Mouse (Mus musculus): Measurements from ENCODE around the gene Med16. TPM values are rescaled to one million over a fixed set of nuclear protein-coding genes. Genes with fewer than 3 reads are reported as not detected.

The Med16 gene
- total and polyA plus RNA-seq, 2 experiments from 2014 or later, result 55.3 to 79.6 TPM

DNA sequence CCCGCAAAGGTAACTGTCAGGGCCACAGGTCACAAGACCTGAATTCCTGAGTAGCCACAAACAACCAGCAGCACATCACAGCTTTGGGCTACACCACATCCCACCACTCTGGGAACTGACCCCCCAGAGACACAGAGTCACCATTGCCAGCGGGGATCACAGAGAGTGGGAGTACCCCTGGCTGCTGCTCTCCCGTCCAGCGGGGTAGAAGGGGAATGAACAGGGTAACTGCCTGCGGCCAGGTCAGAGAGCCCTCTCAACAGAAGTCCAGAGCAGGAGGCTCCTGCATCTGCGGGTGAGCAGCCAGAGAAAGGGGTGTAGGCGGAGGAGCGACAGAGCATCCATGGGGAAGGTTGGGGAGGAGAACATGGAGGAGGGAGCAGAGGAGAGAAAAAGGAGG lies 7.4 kb upstream of the Med16 start:
- ATAC-seq (ENCODE audit: low FRiP score), result no peak
- 7% methylated on average over 8 of the region's 8 CpGs for WGBS
- H3K4me3 ChIP-seq (ENCODE audit: low read depth, low read length), result peak overlapping the region; percentile 59

DNA sequence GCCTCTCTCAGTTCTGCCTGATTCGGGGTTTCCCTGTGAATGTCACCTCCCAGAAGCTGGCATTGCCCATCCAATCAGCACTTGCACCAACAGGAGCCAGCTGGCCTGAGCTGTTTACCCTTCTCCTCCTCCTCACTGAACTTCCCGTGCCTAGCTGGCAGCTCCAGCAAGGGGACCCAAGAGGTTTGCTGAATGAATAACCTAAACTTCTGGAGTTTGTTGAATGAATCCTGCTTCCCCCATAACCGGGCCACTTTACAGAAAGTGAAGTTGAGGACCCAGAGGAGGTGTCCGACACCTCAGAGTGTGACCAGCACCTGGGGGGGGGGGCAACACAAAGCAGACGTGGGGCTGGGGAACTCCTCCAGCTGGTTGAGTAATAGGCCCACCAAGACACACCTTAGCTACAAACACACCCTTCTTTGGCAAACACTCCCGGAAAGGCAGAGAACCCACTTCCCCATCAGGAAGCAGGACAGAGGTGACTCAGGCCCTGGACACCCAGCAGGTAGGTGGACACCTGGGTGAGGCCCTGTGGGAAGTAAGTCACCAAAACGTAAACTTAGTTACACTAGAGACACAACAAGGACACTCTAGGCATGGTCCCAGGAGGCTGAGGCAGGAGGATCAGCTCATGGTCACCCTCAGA lies 6.3 kb upstream of the Med16 start:
- WGBS, result 69% methylated on average over 7 of the region's 7 CpGs
- no peak overlapping the region for H3K27ac ChIP-seq (ENCODE audit: low read depth, low read length)
- no peak overlapping the region for H3K4me3 ChIP-seq (ENCODE audit: low read depth, low read length)
- H3K9me3 ChIP-seq (ENCODE audit: low read length), result no peaks in the 10 kb centered on the region
- H3K9ac ChIP-seq (replicated peaks; ENCODE audit: low read length, poor library complexity, severe bottlenecking), result no peak overlapping the region
- ATAC-seq (ENCODE audit: low FRiP score) (no peak), DNase-seq (ENCODE audit: low spot score) (no peak)
- H3K4me1 ChIP-seq (ENCODE audit: insufficient read depth, low read length), result peaks cover 10% of the 10 kb centered on the region; the same call in 1 of the 2 replicates
- peaks cover 14% of the 10 kb centered on the region for H3K36me3 ChIP-seq (ENCODE audit: insufficient read depth, low read length)
- no peak for TF ChIP-seq CTCF (IDR thresholded peaks at IDR 0.05)
- peaks cover 23% of the 10 kb centered on the region for H3K27me3 ChIP-seq (ENCODE audit: insufficient read depth, low read length)
- H3K4me2 ChIP-seq (ENCODE audit: low read depth, low read length, poor library complexity, severe bottlenecking), result peak overlapping the region; percentile 95; the same call in 1 of the 2 replicates

More for the DNA sequence above, 7.4 kb upstream of the Med16 start:
- peaks cover 10% of the 10 kb centered on the region; the same call in 1 of the 2 replicates for H3K36me3 ChIP-seq (ENCODE audit: insufficient read depth, low read length)
- no peak for TF ChIP-seq CTCF (IDR thresholded peaks at IDR 0.05)
- H3K9me3 ChIP-seq (ENCODE audit: low read length), result no peaks in the 10 kb centered on the region
- no peak for DNase-seq (ENCODE audit: low spot score)
- peak overlapping the region; percentile 70; the same call in 1 of the 2 replicates for H3K27ac ChIP-seq (ENCODE audit: low read depth, low read length)
- H3K9ac ChIP-seq (replicated peaks; ENCODE audit: low read length, poor library complexity, severe bottlenecking), result peak overlapping the region; percentile 86
- peaks cover 33% of the 10 kb centered on the region for H3K27me3 ChIP-seq (ENCODE audit: insufficient read depth, low read length)
- peaks cover 12% of the 10 kb centered on the region; the same call in 1 of the 2 replicates for H3K4me1 ChIP-seq (ENCODE audit: insufficient read depth, low read length)
- peak overlapping the region; percentile 95 for H3K4me2 ChIP-seq (ENCODE audit: low read depth, low read length, poor library complexity, severe bottlenecking)

DNA sequence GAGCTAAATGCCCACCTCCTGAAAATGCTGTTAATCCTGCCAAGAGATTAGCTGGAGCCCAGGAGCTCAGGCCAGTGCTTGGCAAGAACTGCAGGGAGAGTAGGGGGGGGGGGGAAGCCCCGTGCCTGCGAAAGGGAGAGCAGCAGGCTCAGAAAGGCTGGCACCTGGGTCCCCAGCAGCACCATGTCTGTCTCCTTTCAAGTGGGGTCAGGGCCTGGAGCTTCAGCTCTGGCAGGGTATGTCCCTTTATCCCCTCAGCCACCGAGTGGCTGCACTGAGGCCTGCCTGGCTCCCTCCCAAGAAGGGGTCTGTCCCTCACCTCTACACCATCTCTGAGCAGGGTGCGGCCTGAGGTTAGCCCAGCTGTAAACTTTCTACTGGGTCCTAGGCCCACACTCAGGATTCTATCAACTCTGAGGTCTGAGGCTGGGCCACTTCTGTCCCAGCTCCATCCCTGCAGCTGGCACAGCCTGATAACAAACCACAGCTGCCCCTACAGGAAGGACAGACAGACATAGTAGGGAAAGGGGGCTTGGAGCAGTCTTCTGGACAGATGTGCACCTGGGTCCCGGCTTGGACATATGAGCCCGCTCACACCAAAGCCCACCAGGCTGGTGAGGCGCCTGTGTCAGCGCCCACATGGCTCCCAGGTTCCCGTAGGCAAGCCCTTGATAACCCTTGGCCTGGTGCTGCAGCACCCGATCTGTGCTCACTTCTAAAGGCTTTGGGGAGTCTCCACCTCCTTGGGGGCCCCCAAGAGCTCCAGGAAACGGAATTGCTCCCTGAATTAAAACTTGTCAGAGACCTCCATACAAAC lies 5.6 kb upstream of the Med16 start:
- no peak for TF ChIP-seq CTCF (IDR thresholded peaks at IDR 0.05)
- peaks cover 10% of the 10 kb centered on the region; the same call in 1 of the 2 replicates for H3K4me1 ChIP-seq (ENCODE audit: insufficient read depth, low read length)
- H3K27ac ChIP-seq (ENCODE audit: low read depth, low read length), result no peak overlapping the region
- no peak overlapping the region for H3K4me2 ChIP-seq (ENCODE audit: low read depth, low read length, poor library complexity, severe bottlenecking)
- H3K4me3 ChIP-seq (ENCODE audit: low read depth, low read length), result no peak overlapping the region
- DNase-seq (ENCODE audit: low spot score) (peak; percentile 46), ATAC-seq (ENCODE audit: low FRiP score) (no peak)
- no peaks in the 10 kb centered on the region for H3K9me3 ChIP-seq (ENCODE audit: low read length)
- H3K36me3 ChIP-seq (ENCODE audit: insufficient read depth, low read length), result peaks cover 14% of the 10 kb centered on the region
- no peak overlapping the region for H3K9ac ChIP-seq (replicated peaks; ENCODE audit: low read length, poor library complexity, severe bottlenecking)
- WGBS, result 72% methylated on average over 9 of the region's 11 CpGs
- H3K27me3 ChIP-seq (ENCODE audit: insufficient read depth, low read length), result peaks cover 16% of the 10 kb centered on the region

DNA sequence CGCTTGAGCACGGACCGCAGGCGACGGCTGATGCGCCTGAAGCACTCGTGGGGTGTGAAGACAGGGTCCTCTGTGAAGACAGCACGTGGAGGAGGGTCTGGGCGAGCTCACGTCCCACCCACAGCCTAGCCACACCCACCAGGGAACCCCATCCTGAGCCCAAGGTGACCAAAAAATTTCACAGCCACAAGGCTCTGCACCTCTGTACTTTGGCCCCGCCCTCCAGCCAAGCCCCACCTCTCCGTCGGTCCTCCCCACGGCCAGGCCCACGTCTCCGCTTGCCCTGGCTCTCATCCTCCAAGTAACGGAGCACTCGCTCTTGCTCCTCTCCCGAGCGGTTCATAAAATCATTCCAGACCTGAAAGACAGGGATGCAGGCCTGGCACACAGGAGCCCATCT lies 3.7 kb upstream of the Med16 start:
- DNase-seq (ENCODE audit: low spot score) (no peak), ATAC-seq (ENCODE audit: low FRiP score) (no peak)
- no peak overlapping the region for H3K9ac ChIP-seq (replicated peaks; ENCODE audit: low read length, poor library complexity, severe bottlenecking)
- H3K27ac ChIP-seq (ENCODE audit: low read depth, low read length), result no peak overlapping the region
- H3K4me3 ChIP-seq (ENCODE audit: low read depth, low read length), result no peak overlapping the region
- WGBS, result 74% methylated on average over 20 of the region's 20 CpGs
- H3K4me2 ChIP-seq (ENCODE audit: low read depth, low read length, poor library complexity, severe bottlenecking), result no peak overlapping the region
- no peaks in the 10 kb centered on the region for H3K27me3 ChIP-seq (ENCODE audit: insufficient read depth, low read length)
- H3K9me3 ChIP-seq (ENCODE audit: low read length), result no peaks in the 10 kb centered on the region
- peaks cover 10% of the 10 kb centered on the region; the same call in 1 of the 2 replicates for H3K4me1 ChIP-seq (ENCODE audit: insufficient read depth, low read length)
- TF ChIP-seq CTCF (IDR thresholded peaks at IDR 0.05), result no peak
- peaks cover 14% of the 10 kb centered on the region for H3K36me3 ChIP-seq (ENCODE audit: insufficient read depth, low read length)

DNA sequence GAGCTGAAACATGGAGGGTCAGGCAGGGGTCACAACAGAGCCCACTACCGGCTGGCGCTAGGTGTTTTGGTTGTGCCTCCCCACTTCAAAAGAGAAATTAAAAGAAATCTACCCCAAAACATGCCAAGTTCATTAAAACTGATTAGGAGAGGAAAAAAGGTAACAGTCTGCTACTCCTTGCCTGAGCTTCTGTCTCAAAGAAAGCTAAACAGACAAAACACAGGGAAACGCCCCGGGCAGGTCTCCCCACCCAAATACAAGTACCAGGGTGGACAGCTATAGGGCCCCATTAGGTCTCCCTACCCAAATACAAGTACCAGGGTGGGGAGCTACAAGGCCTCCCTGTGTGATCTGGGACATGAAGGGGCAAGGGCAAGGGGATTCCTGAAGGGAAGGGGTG lies 1.8 kb upstream of the Med16 start, which contains the start of gene Gm26602:
Gene Gm26602 (plus strand): TSS at position 301 of the 400 bp plus-strand sequence.
- 93% methylated on average over 4 of the region's 4 CpGs for WGBS
- Histone ChIP-seq H3K9me3 (ENCODE audit: low read length) (no peaks in the 10 kb centered on the region), H3K4me1 (ENCODE audit: insufficient read depth, low read length) (peaks cover 6% of the 10 kb centered on the region; the same call in 1 of the 2 replicates), H3K36me3 (ENCODE audit: insufficient read depth, low read length) (peaks cover 26% of the 10 kb centered on the region), H3K9ac (replicated peaks; ENCODE audit: low read length, poor library complexity, severe bottlenecking) (no peak within 1 kb of the TSS), H3K27me3 (ENCODE audit: insufficient read depth, low read length) (no peaks in the 10 kb centered on the region), H3K27ac (ENCODE audit: low read depth, low read length) (peak within 1 kb of the TSS; percentile 87), H3K4me2 (ENCODE audit: low read depth, low read length, poor library complexity, severe bottlenecking) (no peak within 1 kb of the TSS), H3K4me3 (ENCODE audit: low read depth, low read length) (no peak within 1 kb of the TSS)
- TF ChIP-seq CTCF (IDR thresholded peaks at IDR 0.05), result no peak
- DNase-seq (ENCODE audit: low spot score), result no peak
- no peak for ATAC-seq (ENCODE audit: low FRiP score)
